Mouse (Mus musculus) heart, embryonic 11.5 days (tissue): ENCODE measurements around the gene Nt5c2. TPM values are rescaled to one million over a fixed set of nuclear protein-coding genes. Genes with fewer than 3 reads are reported as not detected.
"Not testable (repeated sequence)": the region's sequence is repeated elsewhere in the genome, so short reads cannot be mapped to it uniquely, and the experiment has no call there.

ENCODE experiments used
- ATAC-seq: fragments of 200-750 bp; cut with Nextera tagmentation; replicated peaks from 2 replicates; pipeline ENCODE4 v1.8.0; 2017; ENCODE audit warnings: moderate library complexity; ENCODE audit not compliant: insufficient number of reproducible peaks, low FRiP score, low TSS enrichment
- H3K27ac ChIP-seq: fragments of 300-500 bp; sonication (generic); 2 replicates; pipeline ENCODE4 v1.5.1; 2014; ENCODE audit warnings: mild to moderate bottlenecking, low read depth, low read length
- H3K27me3 ChIP-seq: fragments of 300-500 bp; sonication (generic); 2 replicates; pipeline ENCODE4 v1.6.1; 2014; ENCODE audit warnings: mild to moderate bottlenecking, low read length, mixed read lengths; ENCODE audit not compliant: control insufficient read depth, insufficient read depth
- H3K36me3 ChIP-seq: fragments of 300-500 bp; sonication (generic); 2 replicates; pipeline ENCODE4 v1.6.1; 2014; ENCODE audit warnings: mild to moderate bottlenecking, low read length, moderate library complexity, mixed read lengths; ENCODE audit not compliant: control insufficient read depth, insufficient read depth
- H3K4me1 ChIP-seq: fragments of 300-500 bp; sonication (generic); 2 replicates; pipeline ENCODE4 v1.6.1; 2014; ENCODE audit warnings: low read length; ENCODE audit not compliant: control insufficient read depth, insufficient read depth
- H3K4me2 ChIP-seq: fragments of 300-500 bp; sonication (generic); 2 replicates; pipeline ENCODE4 v1.6.1; 2014; ENCODE audit warnings: mild to moderate bottlenecking, moderate library complexity
- H3K4me3 ChIP-seq: fragments of 300-500 bp; sonication (generic); 2 replicates; pipeline ENCODE4 v1.5.1; 2014; ENCODE audit warnings: low read depth, low read length
- H3K9ac ChIP-seq: fragments of 300-500 bp; sonication (generic); 2 replicates; pipeline ENCODE4 v1.6.1; 2014; ENCODE audit warnings: mild to moderate bottlenecking, low read depth, low read length, moderate library complexity
- H3K9me3 ChIP-seq: fragments of 300-500 bp; sonication (generic); replicated peaks from 2 replicates; pipeline ENCODE4 v1.6.1; 2016; ENCODE audit warnings: low read length; ENCODE audit not compliant: control insufficient read depth
- WGBS: fragments of 180-500 bp; shearing (Covaris S2); extraction: QIAGEN DNeasy Blood & Tissue Kit; methylation state at CpG from one replicate; pipeline ENCODE4 v1.1.7; 2014; ENCODE audit not compliant: insufficient replicate concordance; 5-methylcytosine and 5-hydroxymethylcytosine counted together
- polyA plus RNA-seq: library from polyadenylated mRNA; unstranded; fragments of >200 nt; fragmentation: Nextera tagmentation; extraction: Ambion mirVana; gene quantifications from 2 replicates; pipeline ENCODE4 v1.2.1, GENCODE M21; 2014

Gene Nt5c2
- polyA plus RNA-seq, 1 experiment from 2014 or later = 82.3 TPM

DNA sequence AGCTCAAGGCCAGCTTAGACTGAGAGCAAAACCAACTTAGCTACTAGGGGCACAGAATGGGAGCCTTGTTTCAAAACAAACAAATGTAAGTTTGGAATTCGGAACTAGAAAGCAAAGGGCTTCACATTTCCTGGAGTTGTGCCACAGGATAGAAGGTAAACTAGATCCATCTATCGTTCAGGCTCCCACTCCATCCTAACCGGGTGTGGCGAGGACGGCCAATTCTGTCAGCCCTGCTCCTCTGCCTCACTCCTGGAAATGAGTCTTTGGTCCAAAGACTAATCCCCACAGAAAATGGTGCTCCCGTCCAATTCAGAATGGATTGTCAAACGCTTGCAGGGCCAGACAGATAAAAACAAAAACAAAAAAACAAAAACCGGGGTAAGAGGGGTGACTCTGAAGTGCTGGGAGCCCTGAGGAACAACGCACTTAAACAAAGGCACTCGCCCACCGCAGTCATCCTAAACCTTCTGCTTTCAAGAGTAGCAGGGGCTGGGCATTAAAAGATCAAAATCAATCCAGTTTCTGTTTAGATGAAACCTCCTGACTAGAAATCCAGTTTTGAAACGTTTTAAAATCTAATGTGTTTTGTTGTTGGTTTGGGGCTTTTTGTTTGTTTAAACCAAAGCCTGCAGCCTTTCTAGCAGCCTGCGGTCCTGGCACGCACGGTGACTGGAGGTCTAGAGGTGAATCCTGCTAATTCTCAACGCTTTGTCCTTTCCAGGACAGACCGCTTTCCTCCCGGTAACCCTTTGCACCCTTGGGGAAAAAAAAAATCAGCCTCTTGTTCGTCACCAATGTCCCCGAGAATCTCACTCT, 1.4 kb downstream of the Nt5c2 start:
- Histone ChIP-seq H3K9me3 (no peaks in the 10 kb centered on the region), H3K36me3 (no peaks in the 10 kb centered on the region), H3K4me2 (no peak overlapping the region), H3K4me1 (peaks cover 10% of the 10 kb centered on the region; the same call in 1 of the 2 replicates), H3K27me3 (peaks cover 54% of the 10 kb centered on the region), H3K27ac (no peak overlapping the region), H3K4me3 (peak overlapping the region; percentile 37), H3K9ac (no peak overlapping the region)
- ATAC-seq = no peak
- WGBS = 13% methylated on average over 20 of the region's 20 CpGs

DNA sequence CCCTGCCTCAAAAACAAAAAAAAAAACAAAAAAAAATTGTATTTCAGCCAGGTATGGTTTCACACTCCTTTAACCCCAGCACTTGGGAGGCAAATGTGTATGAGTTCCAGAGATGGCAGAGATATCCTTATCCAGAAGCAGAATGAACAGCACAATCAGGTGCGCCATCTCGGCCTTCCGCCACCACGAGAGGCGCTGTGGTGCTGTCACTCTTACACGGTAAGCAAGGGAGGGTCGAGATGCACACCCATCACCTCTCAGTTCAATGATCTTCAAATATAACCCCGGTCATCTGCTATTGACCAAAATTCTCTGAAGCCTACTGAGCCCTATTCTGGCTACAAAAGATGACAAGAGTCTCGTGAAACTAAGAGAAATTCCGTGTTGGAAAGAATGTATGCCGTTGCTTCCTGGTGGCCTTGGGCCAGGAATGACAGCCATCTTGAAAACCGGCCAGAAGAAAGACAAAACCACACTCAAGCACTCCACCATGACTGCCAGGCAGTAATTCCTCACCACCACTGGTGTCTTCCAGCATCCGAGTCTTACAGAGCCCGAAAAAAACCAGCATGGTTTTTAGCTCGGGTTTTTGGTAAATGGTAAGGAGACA, 2.3 kb downstream of the Nt5c2 start:
- Histone ChIP-seq H3K27ac (no peak overlapping the region), H3K9me3 (no peaks in the 10 kb centered on the region), H3K36me3 (no peaks in the 10 kb centered on the region), H3K4me1 (peaks cover 10% of the 10 kb centered on the region; the same call in 1 of the 2 replicates), H3K4me2 (no peak overlapping the region), H3K4me3 (no peak overlapping the region), H3K27me3 (peaks cover 46% of the 10 kb centered on the region), H3K9ac (no peak overlapping the region)
- 78% methylated on average over 15 of the region's 15 CpGs for WGBS
- no peak for ATAC-seq

DNA sequence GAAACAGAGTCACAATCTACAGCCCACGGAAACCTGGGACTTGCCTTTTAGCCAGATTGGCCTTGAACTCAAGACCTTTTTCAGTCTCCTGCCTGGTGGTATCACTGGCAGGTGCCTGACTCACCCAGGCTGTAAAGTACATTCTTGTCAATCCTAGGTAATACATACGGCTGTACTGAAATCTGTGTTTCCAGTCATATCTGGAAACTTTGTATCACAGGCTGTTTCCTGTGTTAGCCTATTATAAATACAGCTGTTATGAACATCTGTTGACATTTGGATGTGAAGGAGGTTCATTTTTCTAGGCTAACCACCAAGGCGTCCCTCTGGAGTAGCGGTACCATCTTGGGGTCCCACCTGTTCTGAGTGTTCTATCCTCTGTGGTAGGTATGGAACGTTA, 5.0 kb downstream of the Nt5c2 start:
- Histone ChIP-seq H3K27ac (no peak overlapping the region), H3K4me3 (no peak overlapping the region), H3K36me3 (no peaks in the 10 kb centered on the region), H3K4me2 (no peak overlapping the region), H3K9ac (no peak overlapping the region), H3K9me3 (no peaks in the 10 kb centered on the region), H3K27me3 (peaks cover 32% of the 10 kb centered on the region), H3K4me1 (peaks cover 5% of the 10 kb centered on the region; the same call in 1 of the 2 replicates)
- ATAC-seq = no peak
- WGBS = 80% methylated on average over 5 of the region's 5 CpGs

DNA sequence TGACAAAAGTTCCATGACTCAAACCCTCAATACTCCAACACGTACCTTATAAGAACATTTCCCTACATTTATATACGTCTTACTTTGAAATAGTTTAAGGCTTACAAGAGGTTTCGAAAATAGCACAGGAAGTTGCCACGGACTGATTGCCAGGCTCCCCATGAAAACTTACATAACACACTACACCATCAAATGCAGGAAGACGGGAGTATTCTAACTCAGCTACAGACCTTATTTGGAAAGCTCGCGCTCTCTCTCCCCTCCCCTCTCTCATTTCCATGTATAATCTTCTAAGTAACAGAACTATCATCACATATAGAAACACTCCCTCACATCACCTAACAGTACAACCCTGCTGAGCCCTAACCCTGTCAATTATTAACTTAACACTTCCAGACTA, 5.5 kb downstream of the Nt5c2 start:
- H3K27ac ChIP-seq = no peak overlapping the region
- WGBS = 78% methylated on average over 7 of the region's 7 CpGs
- peaks cover 27% of the 10 kb centered on the region for H3K27me3 ChIP-seq
- H3K4me2 ChIP-seq = no peak overlapping the region
- ATAC-seq = no peak
- no peak overlapping the region for H3K9ac ChIP-seq
- no peaks in the 10 kb centered on the region for H3K9me3 ChIP-seq
- H3K36me3 ChIP-seq = no peaks in the 10 kb centered on the region
- peaks cover 5% of the 10 kb centered on the region; the same call in 1 of the 2 replicates for H3K4me1 ChIP-seq
- H3K4me3 ChIP-seq = no peak overlapping the region

DNA sequence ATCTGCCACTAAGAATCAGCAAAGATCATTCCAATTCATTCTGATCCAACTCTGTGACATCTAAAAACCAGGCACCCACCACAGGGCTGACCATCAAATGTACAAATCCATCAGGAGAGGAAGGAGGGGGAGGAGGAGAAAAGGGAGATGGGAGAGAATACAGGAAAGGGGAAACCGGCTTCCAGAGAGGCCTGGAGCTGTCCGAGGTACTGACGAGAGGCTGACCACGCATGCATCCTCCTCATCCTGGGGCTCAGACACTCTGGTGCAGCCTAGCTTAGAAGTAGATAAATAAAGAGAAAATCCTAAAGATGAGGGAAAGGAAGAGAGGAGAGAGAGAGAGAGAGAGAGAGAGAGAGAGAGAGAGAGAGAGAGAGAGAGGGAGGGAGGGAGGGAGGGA, 8.6 kb downstream of the Nt5c2 start:
- Histone ChIP-seq H3K4me3 (no peak overlapping the region), H3K9me3 (no peaks in the 10 kb centered on the region), H3K9ac (no peak overlapping the region), H3K27me3 (0 out of 2 replicates have a peak, but pooled peaks cover 2% of the 10 kb centered on the region), H3K4me1 (no peaks in the 10 kb centered on the region), H3K36me3 (no peaks in the 10 kb centered on the region), H3K27ac (no peak overlapping the region), H3K4me2 (no peak overlapping the region)
- WGBS = 1% methylated on average over 4 of the region's 4 CpGs
- no peak for ATAC-seq

DNA sequence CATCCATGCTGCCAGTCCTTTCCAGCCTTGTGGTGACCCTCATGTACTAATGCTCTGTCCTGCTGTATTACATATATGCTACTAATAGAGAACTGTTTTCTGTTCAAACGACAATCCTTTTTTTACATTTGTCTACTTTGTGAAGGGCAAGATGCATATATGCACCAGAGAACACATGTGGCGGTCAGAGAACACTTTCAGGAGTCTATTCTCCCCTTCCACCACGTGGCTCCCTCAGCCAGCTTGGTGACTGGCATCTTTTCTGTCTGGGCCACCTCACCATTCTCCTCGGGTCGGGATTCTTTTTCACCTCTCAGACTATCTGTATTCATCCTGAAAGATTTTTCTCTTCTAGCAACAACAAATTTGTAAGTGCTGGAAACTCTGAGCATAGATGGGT, 9.1 kb downstream of the Nt5c2 start:
- Histone ChIP-seq H3K36me3 (no peaks in the 10 kb centered on the region), H3K27me3 (no peaks in the 10 kb centered on the region), H3K9ac (no peak overlapping the region), H3K9me3 (no peaks in the 10 kb centered on the region), H3K27ac (no peak overlapping the region), H3K4me1 (no peaks in the 10 kb centered on the region), H3K4me3 (no peak overlapping the region), H3K4me2 (no peak overlapping the region)
- WGBS = 60% methylated on average over 5 of the region's 5 CpGs
- no peak for ATAC-seq

DNA sequence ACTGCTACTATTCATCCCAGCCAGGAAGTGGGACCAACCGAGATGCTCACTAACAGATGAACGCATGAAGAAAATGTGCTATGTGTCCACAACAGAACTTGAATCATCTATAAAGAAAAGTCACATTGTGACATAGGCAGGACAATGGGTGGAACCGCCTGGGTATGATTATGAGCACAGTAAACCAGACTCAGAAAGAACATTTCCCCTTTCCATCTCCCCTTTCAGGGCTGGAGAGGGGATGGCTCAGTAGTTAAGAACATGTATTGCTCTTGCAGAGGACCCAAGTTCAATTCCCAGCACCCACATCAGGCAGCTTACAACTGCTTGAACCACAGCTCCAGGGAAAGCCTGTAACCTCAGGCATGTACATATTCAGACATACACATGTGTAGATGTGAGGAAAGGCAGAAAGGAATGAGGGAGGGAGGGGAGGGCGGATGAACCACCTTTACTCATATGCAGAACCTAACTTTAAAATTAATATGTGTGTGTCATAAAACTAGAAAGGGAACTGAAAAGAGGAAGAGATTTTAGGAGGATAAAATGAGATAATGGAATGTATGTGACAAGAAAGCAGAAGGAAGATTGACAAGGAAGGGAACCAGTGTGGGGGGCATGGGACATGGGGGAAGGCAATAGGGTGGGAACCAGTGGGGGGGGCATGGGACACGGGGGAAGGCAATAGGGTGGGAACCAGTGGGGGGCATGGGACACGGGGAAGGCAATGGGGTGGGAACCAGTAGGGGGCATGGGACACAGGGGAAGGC, 11.0 kb downstream of the Nt5c2 start:
- H3K36me3 ChIP-seq = no peaks in the 10 kb centered on the region
- H3K4me3 ChIP-seq = no peak overlapping the region
- H3K27me3 ChIP-seq = no peaks in the 10 kb centered on the region
- no peaks in the 10 kb centered on the region for H3K4me1 ChIP-seq
- no peaks in the 10 kb centered on the region for H3K9me3 ChIP-seq
- WGBS = 74% methylated on average over 6 of the region's 6 CpGs
- H3K4me2 ChIP-seq = no peak overlapping the region
- H3K27ac ChIP-seq = no peak overlapping the region
- no peak overlapping the region for H3K9ac ChIP-seq
- ATAC-seq = no peak

DNA sequence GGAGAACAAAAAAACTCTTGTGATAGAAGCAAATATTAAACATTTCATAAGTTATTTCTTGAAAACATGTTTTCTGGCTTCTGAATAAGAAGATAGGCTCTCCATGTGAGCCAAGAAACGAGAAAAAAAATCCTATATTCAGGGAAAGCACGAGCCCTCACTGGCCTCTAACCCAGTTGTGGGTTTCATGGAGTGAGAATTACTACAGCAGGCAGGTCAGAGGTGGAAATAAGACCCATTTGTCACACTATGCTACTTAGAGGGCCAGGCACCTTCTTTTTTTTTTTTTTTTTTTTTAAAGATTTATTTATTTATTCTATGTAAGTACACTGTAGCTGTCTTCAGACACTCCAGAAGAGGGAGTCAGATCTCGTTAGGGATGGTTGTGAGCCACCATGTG, 14.6 kb downstream of the Nt5c2 start:
- not testable (repeated sequence) for H3K9ac ChIP-seq, H3K36me3 ChIP-seq, ATAC-seq, H3K4me2 ChIP-seq, H3K9me3 ChIP-seq, H3K27ac ChIP-seq, H3K27me3 ChIP-seq, H3K4me3 ChIP-seq, H3K4me1 ChIP-seq
- WGBS = 73% methylated on average over 2 of the region's 3 CpGs
